Mouse (Mus musculus): Measurements from ENCODE around the gene Myo9b. TPM values are rescaled to one million over a fixed set of nuclear protein-coding genes. Genes with fewer than 3 reads are reported as not detected.

Gene Myo9b
- total and polyA plus RNA-seq, 2 experiments = 7.6 to 8.6 TPM

DNA sequence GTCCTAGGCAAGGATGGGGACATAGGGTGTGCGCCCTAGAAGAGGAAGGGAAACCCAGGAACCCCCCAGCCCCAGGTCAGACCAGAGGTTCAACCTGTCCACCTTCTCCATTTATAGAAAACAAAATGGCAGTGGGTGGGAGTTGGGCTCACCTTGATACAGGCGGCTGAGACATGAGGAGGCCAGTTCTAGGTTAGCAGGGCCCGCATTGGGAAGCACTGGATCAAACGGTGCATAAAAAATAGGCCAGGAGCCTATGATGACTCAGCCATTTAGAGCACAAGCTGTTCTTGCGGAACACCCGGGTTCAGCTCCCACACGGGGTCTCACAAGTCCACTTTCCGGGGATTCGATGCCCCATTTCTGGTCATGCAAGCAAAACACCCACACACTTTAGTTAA lies 132.4 kb downstream of the Myo9b start:
- peaks cover 15% of the 10 kb centered on the region for H3K4me1 ChIP-seq (ENCODE audit: control insufficient read depth, insufficient read depth, low read length)
- TF ChIP-seq CTCF (IDR thresholded peaks at IDR 0.05; ENCODE audit: low read depth, low read length) (no peak), POLR2A (IDR thresholded peaks at IDR 0.05; ENCODE audit: extremely low read depth, insufficient read depth, low read length) (no peak)
- peak overlapping the region; percentile 62 for H3K27ac ChIP-seq (replicated peaks; ENCODE audit: insufficient read depth, low read depth, low read length)
- H3K27me3 ChIP-seq (ENCODE audit: control insufficient read depth, insufficient read depth, low read length) = no peaks in the 10 kb centered on the region
- H3K36me3 ChIP-seq (ENCODE audit: control insufficient read depth, insufficient read depth, low read length) = no peaks in the 10 kb centered on the region
- WGBS = 32% methylated on average over 9 of the region's 9 CpGs
- peak overlapping the region; percentile 12; the same call in 1 of the 2 replicates for H3K4me3 ChIP-seq (ENCODE audit: insufficient read depth, low read depth, low read length)
- peak overlapping the region; percentile 14 for H3K9ac ChIP-seq (ENCODE audit: low read depth, low read length)
- peak; percentile 69 for DNase-seq (ENCODE audit: extremely low read depth, low read depth, low spot score)
- H3K79me2 ChIP-seq (ENCODE audit: control insufficient read depth, insufficient read depth, low read length) = no peaks in the 10 kb centered on the region

DNA sequence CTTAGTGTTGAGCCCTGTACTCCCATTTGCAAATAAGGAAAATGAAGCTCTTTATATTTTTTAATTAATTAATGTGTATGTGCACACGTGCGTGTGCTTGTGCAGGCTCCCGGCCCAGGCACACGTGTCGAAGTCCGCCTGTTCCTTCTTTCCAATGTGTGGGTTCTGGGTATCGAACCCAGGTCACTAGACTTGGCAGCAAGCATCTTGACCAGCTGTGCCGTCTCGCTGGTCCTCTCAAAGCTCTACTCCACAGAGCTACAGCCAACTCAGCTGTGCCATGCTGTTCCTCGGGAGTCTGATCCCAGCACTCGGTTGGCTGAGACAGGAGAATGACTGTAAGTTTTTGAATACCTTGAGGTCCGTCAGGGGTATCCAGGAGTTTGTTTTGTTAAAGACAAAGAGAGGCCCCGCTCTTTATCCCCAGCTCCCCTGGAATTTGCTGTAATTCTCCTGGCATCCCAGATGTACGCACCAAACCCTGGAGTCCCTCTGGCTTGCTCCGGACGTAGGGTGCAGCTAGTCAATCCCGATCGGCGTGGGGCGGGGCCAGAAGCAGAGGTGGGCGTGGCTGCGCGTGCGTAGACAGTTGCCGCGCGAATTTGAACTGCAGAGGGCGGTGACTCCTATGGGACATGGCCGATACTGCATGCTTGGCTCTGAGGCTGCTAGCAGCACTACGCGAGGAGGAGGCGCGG lies 133.0 kb downstream of the Myo9b start, which contains the start of gene Ankle1:
TSS of gene Ankle1 (plus strand) at position 610 of the 698 bp plus-strand sequence.
- no peaks in the 10 kb centered on the region for H3K36me3 ChIP-seq (ENCODE audit: control insufficient read depth, insufficient read depth, low read length)
- H3K4me1 ChIP-seq (ENCODE audit: control insufficient read depth, insufficient read depth, low read length) = peaks cover 15% of the 10 kb centered on the region
- H3K9ac ChIP-seq (ENCODE audit: low read depth, low read length) = peak within 1 kb of the TSS; percentile 39
- no peaks in the 10 kb centered on the region for H3K27me3 ChIP-seq (ENCODE audit: control insufficient read depth, insufficient read depth, low read length)
- 4% methylated on average over 33 of the region's 33 CpGs for WGBS
- peak within 1 kb of the TSS; percentile 25 for H3K4me3 ChIP-seq (ENCODE audit: insufficient read depth, low read depth, low read length)
- peak; percentile 81 for DNase-seq (ENCODE audit: extremely low read depth, low read depth, low spot score)
- no peaks in the 10 kb centered on the region for H3K79me2 ChIP-seq (ENCODE audit: control insufficient read depth, insufficient read depth, low read length)
- TF ChIP-seq POLR2A (IDR thresholded peaks at IDR 0.05; ENCODE audit: extremely low read depth, insufficient read depth, low read length) (peak; percentile 81), CTCF (IDR thresholded peaks at IDR 0.05; ENCODE audit: low read depth, low read length) (peak; percentile 83)
- peak within 1 kb of the TSS; percentile 62 for H3K27ac ChIP-seq (replicated peaks; ENCODE audit: insufficient read depth, low read depth, low read length)

DNA sequence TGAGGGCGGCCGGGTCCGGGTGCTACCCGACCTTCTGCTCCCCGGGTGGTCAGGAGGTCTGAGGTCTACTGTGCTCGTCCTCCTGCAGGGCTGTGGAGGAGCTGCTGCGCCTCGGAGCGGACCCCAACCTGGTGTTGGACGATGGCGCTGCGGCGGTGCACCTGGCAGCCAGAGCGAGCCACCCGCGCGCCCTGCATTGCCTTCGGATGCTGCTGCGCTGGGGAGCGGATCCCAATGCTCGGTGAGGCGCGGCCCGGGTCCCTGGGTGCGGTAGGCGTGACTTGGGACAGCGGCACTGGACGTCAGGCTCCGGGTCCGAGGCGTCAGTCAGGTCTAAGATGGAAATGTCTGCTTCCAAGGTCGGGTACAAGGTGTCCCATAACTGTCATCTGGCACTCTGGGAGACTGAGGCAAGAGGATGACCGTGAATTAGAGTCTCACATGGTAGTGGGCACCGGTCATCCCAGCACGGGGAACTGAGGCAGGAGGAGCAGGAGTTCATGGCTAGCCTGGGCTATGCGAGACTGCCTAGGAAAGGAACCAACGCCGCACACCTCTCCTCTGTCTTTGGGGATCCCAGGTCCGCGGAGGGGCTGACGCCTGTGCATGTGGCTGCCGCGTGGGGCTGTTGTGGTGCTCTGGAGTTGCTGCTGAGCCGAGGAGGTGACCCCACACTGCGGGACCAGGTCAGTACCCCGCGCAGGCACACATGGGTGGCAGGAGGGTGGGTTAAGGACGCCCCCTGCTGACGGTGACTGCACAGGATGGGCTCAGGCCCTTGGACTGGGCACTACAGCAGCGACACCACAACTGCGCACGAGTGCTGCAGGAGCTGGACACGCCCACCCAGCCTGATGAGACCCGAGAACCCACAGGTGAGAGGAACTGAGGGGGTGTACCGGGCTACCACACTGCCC lies 133.8 kb downstream of the Myo9b start:
- H3K4me1 ChIP-seq (ENCODE audit: control insufficient read depth, insufficient read depth, low read length) = peaks cover 15% of the 10 kb centered on the region
- WGBS = under 1% methylated on average over 55 of the region's 55 CpGs
- DNase-seq (ENCODE audit: extremely low read depth, low read depth, low spot score) = peak; percentile 31
- H3K79me2 ChIP-seq (ENCODE audit: control insufficient read depth, insufficient read depth, low read length) = no peaks in the 10 kb centered on the region
- H3K27me3 ChIP-seq (ENCODE audit: control insufficient read depth, insufficient read depth, low read length) = no peaks in the 10 kb centered on the region
- peak overlapping the region; percentile 25; the same call in 1 of the 2 replicates for H3K4me3 ChIP-seq (ENCODE audit: insufficient read depth, low read depth, low read length)
- H3K36me3 ChIP-seq (ENCODE audit: control insufficient read depth, insufficient read depth, low read length) = no peaks in the 10 kb centered on the region
- no peak overlapping the region for H3K27ac ChIP-seq (replicated peaks; ENCODE audit: insufficient read depth, low read depth, low read length)
- H3K9ac ChIP-seq (ENCODE audit: low read depth, low read length) = 0 out of 2 replicates have a peak overlapping the region, but pooled peaks have one; percentile 9
- TF ChIP-seq CTCF (IDR thresholded peaks at IDR 0.05; ENCODE audit: low read depth, low read length) (peak; percentile 92), POLR2A (IDR thresholded peaks at IDR 0.05; ENCODE audit: extremely low read depth, insufficient read depth, low read length) (no peak)

DNA sequence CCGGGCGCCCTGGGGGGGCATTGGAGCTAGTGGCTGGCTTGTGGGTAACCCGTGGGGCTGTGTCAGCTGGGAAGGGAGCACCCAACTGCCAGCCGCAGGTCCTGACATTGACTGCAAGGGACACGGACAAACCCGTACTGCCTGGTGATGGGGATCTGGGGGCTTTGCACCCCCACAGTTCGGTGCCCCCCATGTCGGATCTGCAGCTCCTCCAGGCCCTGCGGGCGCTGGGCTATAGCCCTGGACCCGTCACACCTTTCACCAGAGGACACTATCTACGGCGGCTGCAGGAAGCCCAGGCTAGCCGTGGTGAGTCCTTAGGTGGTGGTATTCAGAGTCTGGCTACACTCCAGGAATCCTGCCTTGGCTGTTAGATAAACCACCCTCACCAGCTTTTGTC lies 134.9 kb downstream of the Myo9b start:
- H3K79me2 ChIP-seq (ENCODE audit: control insufficient read depth, insufficient read depth, low read length) = no peaks in the 10 kb centered on the region
- TF ChIP-seq POLR2A (IDR thresholded peaks at IDR 0.05; ENCODE audit: extremely low read depth, insufficient read depth, low read length) (no peak), CTCF (IDR thresholded peaks at IDR 0.05; ENCODE audit: low read depth, low read length) (no peak)
- no peak overlapping the region for H3K9ac ChIP-seq (ENCODE audit: low read depth, low read length)
- H3K27ac ChIP-seq (replicated peaks; ENCODE audit: insufficient read depth, low read depth, low read length) = no peak overlapping the region
- WGBS = 92% methylated on average over 14 of the region's 14 CpGs
- no peak for DNase-seq (ENCODE audit: extremely low read depth, low read depth, low spot score)
- H3K4me3 ChIP-seq (ENCODE audit: insufficient read depth, low read depth, low read length) = no peak overlapping the region
- peaks cover 15% of the 10 kb centered on the region for H3K4me1 ChIP-seq (ENCODE audit: control insufficient read depth, insufficient read depth, low read length)
- no peaks in the 10 kb centered on the region for H3K36me3 ChIP-seq (ENCODE audit: control insufficient read depth, insufficient read depth, low read length)
- H3K27me3 ChIP-seq (ENCODE audit: control insufficient read depth, insufficient read depth, low read length) = no peaks in the 10 kb centered on the region

DNA sequence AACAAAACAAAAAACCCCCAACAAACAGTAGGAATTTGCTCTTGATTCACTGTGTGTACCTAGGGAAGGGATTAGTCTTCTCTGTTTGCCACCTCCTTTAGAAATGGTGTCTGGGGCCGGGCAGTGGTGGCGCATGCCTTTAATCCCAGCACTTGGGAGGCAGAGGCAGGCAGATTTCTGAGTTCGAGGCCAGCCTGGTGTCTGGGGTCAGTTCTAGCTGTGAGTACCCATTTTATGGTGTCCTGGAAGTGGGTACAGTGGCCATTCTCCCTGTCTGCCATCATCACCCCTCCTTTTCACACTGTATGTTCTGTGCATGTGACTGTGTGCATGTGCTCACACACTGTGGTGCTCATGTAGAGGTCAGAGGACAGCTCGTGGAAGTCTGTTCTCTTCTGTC lies 135.7 kb downstream of the Myo9b start:
- no peaks in the 10 kb centered on the region for H3K79me2 ChIP-seq (ENCODE audit: control insufficient read depth, insufficient read depth, low read length)
- WGBS = 94% methylated on average over 4 of the region's 4 CpGs
- no peak for TF ChIP-seq CTCF (IDR thresholded peaks at IDR 0.05; ENCODE audit: low read depth, low read length)
- TF ChIP-seq POLR2A (IDR thresholded peaks at IDR 0.05; ENCODE audit: extremely low read depth, insufficient read depth, low read length) = no peak
- no peaks in the 10 kb centered on the region for H3K36me3 ChIP-seq (ENCODE audit: control insufficient read depth, insufficient read depth, low read length)
- no peak overlapping the region for H3K27ac ChIP-seq (replicated peaks; ENCODE audit: insufficient read depth, low read depth, low read length)
- no peak overlapping the region for H3K9ac ChIP-seq (ENCODE audit: low read depth, low read length)
- no peaks in the 10 kb centered on the region for H3K27me3 ChIP-seq (ENCODE audit: control insufficient read depth, insufficient read depth, low read length)
- H3K4me3 ChIP-seq (ENCODE audit: insufficient read depth, low read depth, low read length) = no peak overlapping the region
- no peak for DNase-seq (ENCODE audit: extremely low read depth, low read depth, low spot score)
- H3K4me1 ChIP-seq (ENCODE audit: control insufficient read depth, insufficient read depth, low read length) = peaks cover 15% of the 10 kb centered on the region

Other genes with a start within 250 kb of the Myo9b start
- gene Haus8, start 220 bp downstream of the Myo9b start, total RNA-seq (2014; rRNA removed) = 4.0 and 5.8 TPM in 2 replicates
- 2.1 and 2.8 TPM in 2 replicates for gene Haus8, start 220 bp downstream of the Myo9b start, polyA plus RNA-seq (2012; rRNA removed)
- gene Use1, start 94.1 kb downstream of the Myo9b start, total RNA-seq (2014; rRNA removed) = 76.6 and 82.2 TPM in 2 replicates
- gene Use1, start 94.1 kb downstream of the Myo9b start, polyA plus RNA-seq (2012; rRNA removed) = 60.2 and 69.9 TPM in 2 replicates
- 8.0 and 8.1 TPM in 2 replicates for gene Ocel1, start 98.6 kb downstream of the Myo9b start, total RNA-seq (2014; rRNA removed)
- gene Ocel1, start 98.6 kb downstream of the Myo9b start, polyA plus RNA-seq (2012; rRNA removed) = 9.2 and 17.1 TPM in 2 replicates
- gene Nr2f6, start 109.2 kb downstream of the Myo9b start, total RNA-seq (2014; rRNA removed) = 73.9 and 117 TPM in 2 replicates
- gene Nr2f6, start 109.2 kb downstream of the Myo9b start, polyA plus RNA-seq (2012; rRNA removed) = 319 and 341 TPM in 2 replicates
- 7.9 and 9.7 TPM in 2 replicates for gene Ushbp1, start 123.1 kb downstream of the Myo9b start, total RNA-seq (2014; rRNA removed)
- gene Ushbp1, start 123.1 kb downstream of the Myo9b start, polyA plus RNA-seq (2012; rRNA removed) = 7.9 and 13.6 TPM in 2 replicates
- 42.7 and 44.8 TPM in 2 replicates for gene Babam1, start 124.1 kb downstream of the Myo9b start, total RNA-seq (2014; rRNA removed)
- gene Babam1, start 124.1 kb downstream of the Myo9b start, polyA plus RNA-seq (2012; rRNA removed) = 98.5 and 106 TPM in 2 replicates
- gene Ankle1, start 133.3 kb downstream of the Myo9b start, total RNA-seq (2014; rRNA removed) = 0.09 and 0.34 TPM in 2 replicates
- gene Ankle1, start 133.3 kb downstream of the Myo9b start, polyA plus RNA-seq (2012; rRNA removed) = 0.11 and 0.22 TPM in 2 replicates
- 3.1 and 5.0 TPM in 2 replicates for gene Abhd8, start 190.9 kb downstream of the Myo9b start, total RNA-seq (2014; rRNA removed)
- 6.7 and 11.7 TPM in 2 replicates for gene Abhd8, start 190.9 kb downstream of the Myo9b start, polyA plus RNA-seq (2012; rRNA removed)
- gene Mrpl34, start 192.2 kb downstream of the Myo9b start, total RNA-seq (2014; rRNA removed) = 35.1 and 48.2 TPM in 2 replicates
- 104 and 123 TPM in 2 replicates for gene Mrpl34, start 192.2 kb downstream of the Myo9b start, polyA plus RNA-seq (2012; rRNA removed)
- gene Dda1, start 196.5 kb downstream of the Myo9b start, total RNA-seq (2014; rRNA removed) = 7.7 and 8.3 TPM in 2 replicates
- 32.5 and 34.1 TPM in 2 replicates for gene Dda1, start 196.5 kb downstream of the Myo9b start, polyA plus RNA-seq (2012; rRNA removed)
- 2.3 and 3.8 TPM in 2 replicates for gene Ano8, start 213.2 kb downstream of the Myo9b start, total RNA-seq (2014; rRNA removed)
- gene Ano8, start 213.2 kb downstream of the Myo9b start, polyA plus RNA-seq (2012; rRNA removed) = 3.7 and 5.2 TPM in 2 replicates
- 11.6 and 12.7 TPM in 2 replicates for gene Gtpbp3, start 215.4 kb downstream of the Myo9b start, total RNA-seq (2014; rRNA removed)
- 12.9 and 15.5 TPM in 2 replicates for gene Gtpbp3, start 215.4 kb downstream of the Myo9b start, polyA plus RNA-seq (2012; rRNA removed)
- 15.3 and 22.8 TPM in 2 replicates for gene Plvap, start 239.0 kb downstream of the Myo9b start, total RNA-seq (2014; rRNA removed)
- gene Plvap, start 239.0 kb downstream of the Myo9b start, polyA plus RNA-seq (2012; rRNA removed) = 128 and 132 TPM in 2 replicates